Mouse (Mus musculus): ENCODE results near the gene Adtrp. TPM values are rescaled to one million over a fixed set of nuclear protein-coding genes. Genes with fewer than 3 reads are reported as not detected.

The Adtrp gene
- polyA plus RNA-seq, 1 experiment from 2014 or later, result not detected

GRCm38 (mm10) chr13:41807815-41808214 lies 39.7 kb downstream of the Adtrp start:
- no peak overlapping the region for H3K4me3 ChIP-seq (ENCODE audit: low read depth, low read length)
- ATAC-seq (ENCODE audit: insufficient number of reproducible peaks, low FRiP score, low TSS enrichment, low read depth) (no peak), DNase-seq (ENCODE audit: low spot score) (no peak)
- no peaks in the 10 kb centered on the region for H3K4me1 ChIP-seq (ENCODE audit: control insufficient read depth, insufficient read depth, low read length)
- H3K27ac ChIP-seq (replicated peaks; ENCODE audit: low read depth, low read length), result no peak overlapping the region
- 81% methylated on average over 4 of the region's 4 CpGs for WGBS
- no peaks in the 10 kb centered on the region for H3K27me3 ChIP-seq (ENCODE audit: control insufficient read depth, insufficient read depth, low read length)
- no peaks in the 10 kb centered on the region for H3K36me3 ChIP-seq (ENCODE audit: control insufficient read depth, insufficient read depth, low read length)
- no peak overlapping the region for H3K9ac ChIP-seq (ENCODE audit: low read length)
- H3K9me3 ChIP-seq (ENCODE audit: control insufficient read depth, low read length), result no peaks in the 10 kb centered on the region
- H3K4me2 ChIP-seq (ENCODE audit: low read depth, severe bottlenecking), result no peak overlapping the region

GRCm38 (mm10) chr13:41807300-41807699 lies 40.2 kb downstream of the Adtrp start:
- H3K27me3 ChIP-seq (ENCODE audit: control insufficient read depth, insufficient read depth, low read length), result no peaks in the 10 kb centered on the region
- no peaks in the 10 kb centered on the region for H3K36me3 ChIP-seq (ENCODE audit: control insufficient read depth, insufficient read depth, low read length)
- 80% methylated on average over 4 of the region's 4 CpGs for WGBS
- no peak for DNase-seq (ENCODE audit: low spot score)
- ATAC-seq (ENCODE audit: insufficient number of reproducible peaks, low FRiP score, low TSS enrichment, low read depth), result no peak
- no peaks in the 10 kb centered on the region for H3K9me3 ChIP-seq (ENCODE audit: control insufficient read depth, low read length)
- H3K27ac ChIP-seq (replicated peaks; ENCODE audit: low read depth, low read length), result no peak overlapping the region
- no peaks in the 10 kb centered on the region for H3K4me1 ChIP-seq (ENCODE audit: control insufficient read depth, insufficient read depth, low read length)
- H3K4me3 ChIP-seq (ENCODE audit: low read depth, low read length), result no peak overlapping the region
- H3K4me2 ChIP-seq (ENCODE audit: low read depth, severe bottlenecking), result no peak overlapping the region
- H3K9ac ChIP-seq (ENCODE audit: low read length), result no peak overlapping the region

DNA sequence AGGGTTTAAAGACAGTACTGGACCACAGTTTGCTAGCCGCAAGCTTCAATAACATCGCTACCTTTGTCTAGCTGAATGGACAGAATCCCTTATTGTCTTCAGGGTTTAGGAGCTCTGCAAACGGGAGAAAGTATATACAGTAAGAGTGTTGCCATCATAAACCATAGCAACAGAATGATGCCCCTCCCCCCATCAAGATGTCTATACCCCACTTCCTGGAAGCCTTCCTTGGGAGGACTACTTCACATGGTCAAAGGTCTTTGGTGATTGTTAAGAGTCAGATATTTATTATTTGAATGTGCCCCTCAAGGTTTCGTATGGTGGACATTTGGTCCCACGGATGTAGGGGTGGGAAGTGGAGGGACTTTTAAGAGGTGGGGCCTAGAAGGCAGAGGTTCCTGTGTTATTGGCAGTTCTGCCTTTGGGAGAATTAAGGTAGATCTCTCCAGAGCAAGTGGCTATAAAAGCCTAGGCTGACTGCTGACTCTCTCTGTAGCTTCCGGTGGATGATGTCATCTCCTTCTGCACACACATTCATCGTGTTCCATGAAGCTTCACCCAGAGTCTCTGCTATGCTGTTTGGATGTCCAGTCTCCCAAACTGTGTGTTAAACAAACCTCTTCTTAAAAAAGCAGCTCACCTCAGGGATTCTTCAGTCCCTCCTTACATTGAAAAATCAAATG lies 42.2 kb downstream of the Adtrp start:
- Histone ChIP-seq H3K9me3 (ENCODE audit: control insufficient read depth, low read length) (no peaks in the 10 kb centered on the region), H3K27ac (replicated peaks; ENCODE audit: low read depth, low read length) (no peak overlapping the region), H3K36me3 (ENCODE audit: control insufficient read depth, insufficient read depth, low read length) (no peaks in the 10 kb centered on the region), H3K4me1 (ENCODE audit: control insufficient read depth, insufficient read depth, low read length) (no peaks in the 10 kb centered on the region; the same call in 1 of the 2 replicates), H3K4me3 (ENCODE audit: low read depth, low read length) (no peak overlapping the region), H3K27me3 (ENCODE audit: control insufficient read depth, insufficient read depth, low read length) (no peaks in the 10 kb centered on the region), H3K4me2 (ENCODE audit: low read depth, severe bottlenecking) (no peak overlapping the region), H3K9ac (ENCODE audit: low read length) (no peak overlapping the region)
- 88% methylated on average over 7 of the region's 7 CpGs for WGBS
- ATAC-seq (ENCODE audit: insufficient number of reproducible peaks, low FRiP score, low TSS enrichment, low read depth) (no peak), DNase-seq (ENCODE audit: low spot score) (no peak)

DNA sequence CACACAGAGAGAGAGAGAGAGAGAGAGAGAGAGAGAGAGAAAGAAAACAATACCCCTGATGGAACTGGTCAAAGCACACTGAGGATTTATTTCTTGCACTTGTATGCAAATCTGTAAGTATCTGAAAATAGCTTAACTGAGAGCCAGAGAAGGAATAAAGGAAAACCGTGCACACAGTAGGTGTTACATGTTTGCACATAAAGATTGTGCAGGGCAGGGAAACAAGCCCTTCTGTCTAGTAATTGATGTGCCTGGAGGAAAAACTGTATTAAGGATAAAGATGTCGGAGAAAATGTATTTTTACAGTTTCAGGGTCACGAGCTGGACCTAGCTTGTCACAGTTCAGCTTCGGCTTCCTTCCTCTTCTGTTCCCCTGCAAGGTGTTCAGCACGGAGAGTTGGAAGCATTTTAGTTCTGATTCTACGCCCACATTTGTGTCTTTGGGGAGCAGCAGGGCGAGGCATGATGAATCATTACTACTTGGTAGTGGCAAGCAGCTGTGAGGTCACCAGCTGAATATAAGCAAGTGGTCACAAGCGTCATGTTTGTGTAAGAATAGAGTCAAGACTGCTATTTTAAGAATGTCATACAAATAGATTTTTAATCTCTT lies 43.7 kb downstream of the Adtrp start:
- no peak for ATAC-seq (ENCODE audit: insufficient number of reproducible peaks, low FRiP score, low TSS enrichment, low read depth)
- Histone ChIP-seq H3K4me3 (ENCODE audit: low read depth, low read length) (no peak overlapping the region), H3K4me2 (ENCODE audit: low read depth, severe bottlenecking) (no peak overlapping the region), H3K27me3 (ENCODE audit: control insufficient read depth, insufficient read depth, low read length) (no peaks in the 10 kb centered on the region), H3K27ac (replicated peaks; ENCODE audit: low read depth, low read length) (no peak overlapping the region), H3K4me1 (ENCODE audit: control insufficient read depth, insufficient read depth, low read length) (no peaks in the 10 kb centered on the region; the same call in 1 of the 2 replicates), H3K9ac (ENCODE audit: low read length) (no peak overlapping the region), H3K9me3 (ENCODE audit: control insufficient read depth, low read length) (no peaks in the 10 kb centered on the region), H3K36me3 (ENCODE audit: control insufficient read depth, insufficient read depth, low read length) (no peaks in the 10 kb centered on the region)
- no peak for DNase-seq (ENCODE audit: low spot score)
- 78% methylated on average over 8 of the region's 8 CpGs for WGBS

DNA sequence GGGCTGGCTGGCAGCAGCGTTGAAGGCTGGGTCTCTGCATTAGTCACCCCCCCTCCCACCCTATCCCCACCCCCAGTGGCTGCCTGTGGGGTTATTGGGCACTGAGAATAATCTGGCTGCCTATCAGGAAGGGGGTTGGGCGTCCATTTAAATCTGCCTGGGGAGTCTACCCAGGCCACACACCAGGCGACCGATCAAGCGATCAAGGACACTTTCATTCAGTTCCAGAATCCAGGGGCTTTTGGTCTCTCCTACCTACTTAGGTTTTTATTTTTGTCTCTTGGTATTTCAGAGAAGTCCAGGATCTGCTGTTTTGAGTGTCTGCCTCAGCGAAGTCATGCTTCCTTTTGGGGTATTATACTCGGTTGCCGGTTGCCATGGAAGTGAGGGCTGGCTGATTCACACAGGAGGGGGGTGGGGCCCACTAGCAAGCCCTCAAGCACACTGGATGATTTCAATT lies 46.3 kb downstream of the Adtrp start:
- 16% methylated on average over 8 of the region's 8 CpGs for WGBS
- Histone ChIP-seq H3K4me3 (ENCODE audit: low read depth, low read length) (no peak overlapping the region), H3K4me1 (ENCODE audit: control insufficient read depth, insufficient read depth, low read length) (no peaks in the 10 kb centered on the region; the same call in 1 of the 2 replicates), H3K9ac (ENCODE audit: low read length) (no peak overlapping the region), H3K9me3 (ENCODE audit: control insufficient read depth, low read length) (no peaks in the 10 kb centered on the region), H3K27me3 (ENCODE audit: control insufficient read depth, insufficient read depth, low read length) (no peaks in the 10 kb centered on the region), H3K27ac (replicated peaks; ENCODE audit: low read depth, low read length) (no peak overlapping the region), H3K4me2 (ENCODE audit: low read depth, severe bottlenecking) (no peak overlapping the region), H3K36me3 (ENCODE audit: control insufficient read depth, insufficient read depth, low read length) (no peaks in the 10 kb centered on the region)
- DNase-seq (ENCODE audit: low spot score) (peak; percentile 36), ATAC-seq (ENCODE audit: insufficient number of reproducible peaks, low FRiP score, low TSS enrichment, low read depth) (no peak)

GRCm38 (mm10) chr13:41792849-41793248 lies 54.6 kb downstream of the Adtrp start:
- no peaks in the 10 kb centered on the region for H3K27me3 ChIP-seq (ENCODE audit: control insufficient read depth, insufficient read depth, low read length)
- DNase-seq (ENCODE audit: low spot score) (no peak), ATAC-seq (ENCODE audit: insufficient number of reproducible peaks, low FRiP score, low TSS enrichment, low read depth) (no peak)
- H3K9ac ChIP-seq (ENCODE audit: low read length), result no peak overlapping the region
- 87% methylated on average over 6 of the region's 6 CpGs for WGBS
- H3K4me1 ChIP-seq (ENCODE audit: control insufficient read depth, insufficient read depth, low read length), result no peaks in the 10 kb centered on the region
- H3K27ac ChIP-seq (replicated peaks; ENCODE audit: low read depth, low read length), result no peak overlapping the region
- H3K9me3 ChIP-seq (ENCODE audit: control insufficient read depth, low read length), result no peaks in the 10 kb centered on the region
- no peaks in the 10 kb centered on the region for H3K36me3 ChIP-seq (ENCODE audit: control insufficient read depth, insufficient read depth, low read length)
- no peak overlapping the region for H3K4me3 ChIP-seq (ENCODE audit: low read depth, low read length)
- no peak overlapping the region for H3K4me2 ChIP-seq (ENCODE audit: low read depth, severe bottlenecking)

DNA sequence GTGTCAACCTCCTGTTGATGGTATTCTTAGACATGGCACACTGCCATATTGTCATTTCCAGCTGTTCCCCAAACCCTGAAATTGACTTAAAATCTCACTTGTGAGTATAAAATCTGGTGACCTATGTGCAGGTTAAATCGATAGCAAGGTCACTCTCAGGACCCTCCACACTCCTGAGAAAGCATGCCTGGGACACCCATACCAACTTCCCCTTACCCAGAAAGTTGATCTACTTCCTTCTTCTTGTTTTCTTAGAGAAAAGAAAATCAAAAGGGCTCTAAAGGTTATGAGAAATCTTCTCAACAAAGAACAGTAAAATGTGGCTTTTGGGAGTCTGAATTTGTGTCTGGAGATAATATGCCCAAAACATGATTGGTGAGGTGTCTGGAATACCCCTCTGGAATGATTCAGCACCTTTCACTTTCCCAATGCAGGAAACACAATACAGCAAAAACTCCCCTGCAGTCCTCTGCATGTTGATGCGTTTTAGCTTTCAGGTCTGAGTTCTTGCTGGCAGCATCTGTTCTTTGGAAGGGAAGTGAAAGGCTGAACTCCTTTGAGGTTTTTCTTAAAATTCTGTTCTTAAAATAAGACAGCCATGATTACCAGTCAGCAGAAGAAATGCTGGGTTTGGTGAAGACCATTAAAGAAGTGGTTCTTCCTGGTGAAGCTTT lies 59.5 kb downstream of the Adtrp start:
- H3K4me1 ChIP-seq (ENCODE audit: control insufficient read depth, insufficient read depth, low read length), result no peaks in the 10 kb centered on the region

GRCm38 (mm10) chr13:41786640-41787039 lies 60.8 kb downstream of the Adtrp start:
- Histone ChIP-seq H3K36me3 (ENCODE audit: control insufficient read depth, insufficient read depth, low read length) (no peaks in the 10 kb centered on the region), H3K9ac (ENCODE audit: low read length) (no peak overlapping the region), H3K4me3 (ENCODE audit: low read depth, low read length) (no peak overlapping the region), H3K9me3 (ENCODE audit: control insufficient read depth, low read length) (no peaks in the 10 kb centered on the region), H3K27ac (replicated peaks; ENCODE audit: low read depth, low read length) (no peak overlapping the region), H3K4me1 (ENCODE audit: control insufficient read depth, insufficient read depth, low read length) (no peaks in the 10 kb centered on the region), H3K27me3 (ENCODE audit: control insufficient read depth, insufficient read depth, low read length) (no peaks in the 10 kb centered on the region), H3K4me2 (ENCODE audit: low read depth, severe bottlenecking) (no peak overlapping the region)
- ATAC-seq (ENCODE audit: insufficient number of reproducible peaks, low FRiP score, low TSS enrichment, low read depth), result no peak
- 88% methylated on average over 3 of the region's 3 CpGs for WGBS
- DNase-seq (ENCODE audit: low spot score), result no peak

More for the DNA sequence above, 59.5 kb downstream of the Adtrp start:
- no peak for ATAC-seq (ENCODE audit: insufficient number of reproducible peaks, low FRiP score, low TSS enrichment, low read depth)
- H3K4me3 ChIP-seq (ENCODE audit: low read depth, low read length), result no peak overlapping the region
- no peak for DNase-seq (ENCODE audit: low spot score)
- H3K4me2 ChIP-seq (ENCODE audit: low read depth, severe bottlenecking), result no peak overlapping the region
- no peak overlapping the region for H3K27ac ChIP-seq (replicated peaks; ENCODE audit: low read depth, low read length)
- 81% methylated on average over 2 of the region's 2 CpGs for WGBS
- no peaks in the 10 kb centered on the region for H3K36me3 ChIP-seq (ENCODE audit: control insufficient read depth, insufficient read depth, low read length)
- no peaks in the 10 kb centered on the region for H3K9me3 ChIP-seq (ENCODE audit: control insufficient read depth, low read length)
- no peak overlapping the region for H3K9ac ChIP-seq (ENCODE audit: low read length)
- H3K27me3 ChIP-seq (ENCODE audit: control insufficient read depth, insufficient read depth, low read length), result no peaks in the 10 kb centered on the region

Data from limb, embryonic 11.5 days (tissue).